Mouse (Mus musculus) intestine, postnatal 0 days (tissue): ENCODE data around the gene Vti1a. TPM values are rescaled to one million over a fixed set of nuclear protein-coding genes. Genes with fewer than 3 reads are reported as not detected.

Experiments used
- ATAC-seq: fragments of 200-750 bp; cut with Nextera tagmentation; 2 replicates; pipeline ENCODE4 v1.8.0; 2017; ENCODE audit warnings: mild to moderate bottlenecking, moderate TSS enrichment, moderate library complexity
- H3K27ac ChIP-seq: fragments of 300-500 bp; sonication (generic); 2 replicates; pipeline ENCODE4 v1.5.1; 2014; ENCODE audit warnings: mild to moderate bottlenecking, low read depth, low read length, moderate library complexity
- H3K27me3 ChIP-seq: fragments of 300-500 bp; sonication (generic); replicated peaks from 2 replicates; pipeline ENCODE4 v1.6.1; 2014; ENCODE audit warnings: low read length, mixed read lengths; ENCODE audit not compliant: control insufficient read depth, insufficient read depth
- H3K36me3 ChIP-seq: fragments of 300-500 bp; sonication (generic); 2 replicates; pipeline ENCODE4 v1.6.1; 2014; ENCODE audit warnings: mild to moderate bottlenecking, moderate library complexity; ENCODE audit not compliant: control insufficient read depth, insufficient read depth
- H3K4me1 ChIP-seq: fragments of 300-500 bp; sonication (generic); replicated peaks from 2 replicates; pipeline ENCODE4 v1.6.1; 2014; ENCODE audit warnings: antibody characterized with exemption, low read length, mixed read lengths; ENCODE audit not compliant: control insufficient read depth, insufficient read depth
- H3K4me2 ChIP-seq: fragments of 300-500 bp; sonication (generic); replicated peaks from 2 replicates; pipeline ENCODE4 v1.6.1; 2014; ENCODE audit warnings: low read depth, mild to moderate bottlenecking, moderate library complexity
- H3K4me3 ChIP-seq: fragments of 300-500 bp; sonication (generic); 2 replicates; pipeline ENCODE4 v1.5.1; 2014; ENCODE audit warnings: low read depth, low read length
- H3K9ac ChIP-seq: fragments of 300-500 bp; sonication (generic); 2 replicates; pipeline ENCODE4 v1.6.1; 2014; ENCODE audit warnings: mild to moderate bottlenecking, low read depth, low read length
- H3K9me3 ChIP-seq: fragments of 300-500 bp; sonication (generic); 2 replicates; pipeline ENCODE4 v1.6.1; 2016; ENCODE audit warnings: mixed run types; ENCODE audit not compliant: control insufficient read depth
- CTCF ChIP-seq: sonication (generic); IDR thresholded peaks from 2 replicates; pipeline ENCODE4 v1.5.1; 2016; ENCODE audit warnings: low read depth, mild to moderate bottlenecking, control low read depth, antibody characterized with exemption, moderate library complexity
- WGBS: fragments of 180-500 bp; shearing (Covaris S2); extraction: QIAGEN DNeasy Blood & Tissue Kit; methylation state at CpG from one replicate; pipeline ENCODE4 v1.1.7; 2014; 5-methylcytosine and 5-hydroxymethylcytosine counted together
- polyA plus RNA-seq: library from polyadenylated mRNA; unstranded; fragments of >200 nt; fragmentation: Nextera tagmentation; extraction: Ambion mirVana; gene quantifications from 2 replicates; pipeline ENCODE4 v1.2.1, GENCODE M21; 2015

Vti1a gene
- polyA plus RNA-seq, 1 experiment from 2014 or later = 21.3 TPM

DNA sequence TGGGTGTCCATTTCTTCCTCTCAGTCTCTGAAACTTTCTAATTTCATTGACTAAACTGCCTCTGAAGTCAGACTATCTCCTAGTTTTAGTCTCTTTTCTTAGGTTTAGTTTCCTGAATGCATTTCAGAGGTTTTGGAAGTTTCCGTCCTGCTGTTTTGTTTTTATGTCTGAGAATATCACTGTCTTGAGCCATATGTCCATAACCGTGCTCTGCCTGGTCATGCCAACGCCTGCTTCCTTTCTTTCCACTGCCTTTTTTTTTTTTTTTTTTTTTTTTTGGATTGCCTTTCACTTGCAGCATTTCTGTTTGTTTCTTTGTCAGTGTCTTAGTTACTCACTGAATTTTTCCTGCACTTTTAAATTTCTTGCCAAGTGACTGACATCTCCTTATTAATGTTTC is 15.6 kb upstream of the Vti1a start:
- no peak for ATAC-seq
- no peak for TF ChIP-seq CTCF
- Histone ChIP-seq H3K4me3 (no peak overlapping the region), H3K36me3 (peaks cover 76% of the 10 kb centered on the region), H3K9me3 (no peaks in the 10 kb centered on the region), H3K27ac (no peak overlapping the region), H3K27me3 (no peaks in the 10 kb centered on the region), H3K4me1 (no peaks in the 10 kb centered on the region), H3K4me2 (no peak overlapping the region), H3K9ac (no peak overlapping the region)
- WGBS = 90% methylated on average over 3 of the region's 3 CpGs

DNA sequence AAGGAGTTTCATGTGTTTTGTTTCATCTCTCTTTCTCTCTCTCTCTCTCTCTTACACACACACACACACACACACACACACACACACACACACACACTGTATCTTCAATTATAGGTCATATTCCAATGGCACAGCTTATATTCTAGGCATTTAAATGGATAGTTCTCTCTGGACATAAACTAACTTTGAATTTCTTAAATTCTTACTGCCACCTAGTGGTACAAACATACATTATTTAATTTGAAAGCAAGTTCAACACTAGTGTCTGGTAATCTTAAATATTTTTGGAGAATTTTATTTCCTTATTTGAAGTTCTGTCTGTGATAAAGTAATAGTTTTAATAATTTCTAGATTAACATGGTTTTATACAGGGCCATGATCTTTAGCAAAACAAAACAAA is 11.1 kb upstream of the Vti1a start:
- Histone ChIP-seq H3K9ac (no peak overlapping the region), H3K4me3 (no peak overlapping the region), H3K4me1 (no peaks in the 10 kb centered on the region), H3K36me3 (peaks cover 65% of the 10 kb centered on the region), H3K27ac (no peak overlapping the region), H3K4me2 (no peak overlapping the region), H3K9me3 (no peaks in the 10 kb centered on the region), H3K27me3 (no peaks in the 10 kb centered on the region)
- peak; percentile 62 for TF ChIP-seq CTCF
- no peak for ATAC-seq

DNA sequence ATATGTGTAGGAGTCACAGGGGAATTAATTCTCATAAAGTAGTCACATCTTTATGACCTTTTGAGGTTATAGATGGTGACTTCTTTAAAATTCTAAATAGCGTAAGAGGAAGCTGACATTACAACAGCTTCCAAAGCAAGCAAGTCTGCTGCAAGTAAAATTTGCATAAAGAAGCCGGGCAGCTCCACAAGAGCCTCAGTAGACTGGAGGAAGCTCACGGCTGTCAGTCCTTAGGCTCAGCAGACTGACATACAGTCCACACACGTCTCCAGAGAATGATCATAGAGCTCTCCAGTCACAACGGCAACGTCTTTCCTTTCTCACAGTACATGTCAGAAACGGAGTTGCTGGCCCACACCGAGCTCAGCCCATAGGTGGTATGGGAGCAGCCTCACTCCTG is 4.2 kb upstream of the Vti1a start:
- H3K4me2 ChIP-seq = no peak overlapping the region
- no peak overlapping the region for H3K27ac ChIP-seq
- peaks cover 49% of the 10 kb centered on the region for H3K36me3 ChIP-seq
- no peaks in the 10 kb centered on the region for H3K27me3 ChIP-seq
- no peak overlapping the region for H3K4me3 ChIP-seq
- no peaks in the 10 kb centered on the region; the same call in 1 of the 2 replicates for H3K4me1 ChIP-seq
- no peak for ATAC-seq
- 94% methylated on average over 8 of the region's 8 CpGs for WGBS
- no peak for TF ChIP-seq CTCF
- H3K9ac ChIP-seq = no peak overlapping the region
- H3K9me3 ChIP-seq = no peaks in the 10 kb centered on the region

DNA sequence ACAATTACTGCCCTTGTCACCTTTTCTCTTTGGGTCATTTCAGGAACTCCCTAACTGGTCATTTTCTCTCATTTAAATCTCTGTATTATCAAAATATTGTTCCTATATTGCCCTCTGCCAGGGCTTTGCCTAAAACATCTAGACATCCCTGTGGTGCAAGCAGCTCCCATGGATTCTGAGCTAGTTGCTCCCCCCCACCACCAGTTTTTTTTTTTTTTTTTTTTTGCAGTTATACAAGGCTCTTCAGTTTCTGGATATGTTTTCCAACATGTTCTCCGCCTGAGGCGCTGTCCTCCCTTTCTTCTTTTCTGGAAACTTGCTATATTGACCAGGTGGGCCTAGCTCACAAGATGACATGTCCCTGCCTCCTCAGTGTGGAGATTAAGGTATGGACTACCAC is 2.4 kb upstream of the Vti1a start:
- WGBS = 90% methylated on average over 2 of the region's 2 CpGs

DNA sequence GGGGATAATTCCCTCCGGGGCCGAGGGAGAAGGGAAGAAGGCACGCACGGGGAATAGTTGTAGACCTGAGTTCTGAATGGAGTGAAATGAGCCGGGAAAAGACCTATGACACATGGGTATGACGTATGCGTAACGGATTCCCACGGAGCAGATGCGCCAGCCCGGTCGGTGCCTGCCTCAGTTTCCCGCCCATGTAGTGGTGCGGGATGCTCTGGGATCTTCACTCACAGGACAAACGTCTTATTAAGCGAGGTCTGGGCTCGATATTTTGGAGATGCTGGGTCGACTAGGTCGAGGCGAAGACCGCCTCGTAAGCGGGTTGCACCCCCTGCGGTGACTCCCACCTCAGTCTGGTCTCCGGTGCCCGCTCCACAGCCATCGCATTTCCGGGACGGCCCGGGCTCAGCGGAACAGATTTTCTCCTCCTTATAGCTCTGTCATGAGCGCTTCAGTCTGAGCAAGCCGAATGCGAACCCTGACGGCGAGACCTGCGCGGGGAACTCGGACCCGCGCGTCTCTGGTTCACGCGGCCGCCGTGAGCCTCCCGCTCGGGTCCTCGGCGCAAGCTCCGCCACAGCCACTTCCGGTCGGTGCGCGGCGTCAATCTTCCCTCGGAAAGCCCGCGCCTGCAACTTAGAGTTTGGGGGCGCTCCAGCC is 515 bp upstream of the Vti1a start, which contains the start of gene Zdhhc6:
TSS of gene Zdhhc6 (minus strand) at position 581 of the 657 bp plus-strand sequence.
- H3K4me1 ChIP-seq = no peaks in the 10 kb centered on the region; the same call in 1 of the 2 replicates
- peak within 1 kb of the TSS; percentile 88 for H3K27ac ChIP-seq
- WGBS = under 1% methylated on average over 60 of the region's 60 CpGs
- H3K9me3 ChIP-seq = no peaks in the 10 kb centered on the region
- H3K4me2 ChIP-seq = peak within 1 kb of the TSS; percentile 96
- H3K4me3 ChIP-seq = peak within 1 kb of the TSS; percentile 80
- ATAC-seq = peak; percentile 75
- no peaks in the 10 kb centered on the region for H3K27me3 ChIP-seq
- peak within 1 kb of the TSS; percentile 74 for H3K9ac ChIP-seq
- peaks cover 22% of the 10 kb centered on the region for H3K36me3 ChIP-seq
- 0 out of 2 replicates have a peak, but pooled peaks have one; percentile 1 for TF ChIP-seq CTCF

More for the DNA sequence above, 2.4 kb upstream of the Vti1a start:
- no peak overlapping the region for H3K27ac ChIP-seq
- no peaks in the 10 kb centered on the region; the same call in 1 of the 2 replicates for H3K4me1 ChIP-seq
- no peak overlapping the region for H3K4me3 ChIP-seq
- H3K36me3 ChIP-seq = peaks cover 39% of the 10 kb centered on the region
- no peak for ATAC-seq
- no peaks in the 10 kb centered on the region for H3K27me3 ChIP-seq
- H3K4me2 ChIP-seq = no peak overlapping the region
- no peak overlapping the region for H3K9ac ChIP-seq
- H3K9me3 ChIP-seq = no peaks in the 10 kb centered on the region
- TF ChIP-seq CTCF = no peak

DNA sequence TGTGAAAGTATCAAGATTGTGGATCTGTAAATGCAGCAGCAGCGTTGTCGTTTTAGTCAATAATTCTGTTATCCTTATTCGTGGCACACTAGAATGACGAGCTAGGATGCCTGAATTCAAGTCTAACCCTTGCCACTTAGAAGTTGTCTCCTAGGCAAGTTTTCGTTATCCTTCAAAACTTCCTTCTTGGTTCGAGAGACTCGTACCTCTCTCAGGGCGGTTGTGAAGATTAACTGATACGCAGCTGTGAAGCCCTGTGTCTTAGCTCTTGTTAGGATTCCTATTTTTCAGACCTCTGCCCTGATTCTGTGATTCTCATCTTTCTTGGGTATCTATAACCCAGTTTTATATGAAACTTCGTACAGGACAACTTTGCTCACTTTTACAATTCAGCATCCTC is 806 bp downstream of the Vti1a start:
- Histone ChIP-seq H3K27ac (no peak overlapping the region), H3K9me3 (no peaks in the 10 kb centered on the region), H3K27me3 (no peaks in the 10 kb centered on the region), H3K4me1 (no peaks in the 10 kb centered on the region; the same call in 1 of the 2 replicates), H3K36me3 (peaks cover 11% of the 10 kb centered on the region), H3K4me3 (peak overlapping the region; percentile 80), H3K4me2 (peak overlapping the region; percentile 96), H3K9ac (peak overlapping the region; percentile 74; the same call in 1 of the 2 replicates)
- 40% methylated on average over 10 of the region's 10 CpGs for WGBS
- TF ChIP-seq CTCF = no peak
- no peak for ATAC-seq
